Mouse (Mus musculus): ENCODE data around the gene Fbf1.

- TF ChIP-seq POLR2A (IDR thresholded peaks at IDR 0.05; ENCODE audit: insufficient read depth, low read length) (no peak), EP300 (IDR thresholded peaks at IDR 0.05; ENCODE audit: insufficient read depth, low read depth, low read length) (no peak)
These were observed 44.9 kb upstream of the Fbf1 start for GRCm38 (mm10) chr11:116212847-116213246.

Measured in ES-Bruce4 (cell line).